Mouse (Mus musculus) kidney, postnatal 14 days (tissue): ENCODE results near the gene Arl8a.
"Not testable (repeated sequence)": the region's sequence is repeated elsewhere in the genome, so short reads cannot be mapped to it uniquely, and the experiment has no call there.

Source experiments
- DNase-seq: peaks from one replicate; pipeline ENCODE4 v3.0.0; 2022; ENCODE audit warnings: mixed read lengths

The Arl8a gene

DNA sequence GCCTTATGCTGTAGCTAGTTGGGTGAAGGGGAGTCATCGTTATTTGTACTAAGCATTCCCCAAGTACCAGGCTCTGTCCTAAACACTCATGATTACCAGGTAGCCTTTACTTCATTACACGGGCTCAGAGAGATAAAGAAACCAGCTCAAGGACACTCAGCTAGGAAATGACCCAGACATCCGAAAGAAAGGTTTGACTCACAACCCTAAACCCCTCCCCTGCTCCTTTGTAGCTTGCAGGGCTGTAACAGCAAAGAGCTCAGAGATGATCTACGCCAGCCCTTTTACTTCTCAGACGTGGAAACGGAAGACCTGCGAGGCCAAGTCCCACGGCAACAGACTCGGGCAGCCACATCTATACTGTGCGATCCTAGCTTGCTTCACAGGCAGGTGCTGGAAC is 23.7 kb downstream of the Arl8a start:
- no peak for DNase-seq

- DNase-seq: no peak
Measured at GRCm38 (mm10) chr1:135171202-135171601, 24.6 kb downstream of the Arl8a start.

- peak; percentile 84 for DNase-seq
Measured at GRCm38 (mm10) chr1:135171984-135172383, 25.4 kb downstream of the Arl8a start.

GRCm38 (mm10) chr1:135173311-135173710 is 26.7 kb downstream of the Arl8a start:
- DNase-seq: no peak

GRCm38 (mm10) chr1:135175176-135175575 is 28.6 kb downstream of the Arl8a start:
- no peak for DNase-seq

DNA sequence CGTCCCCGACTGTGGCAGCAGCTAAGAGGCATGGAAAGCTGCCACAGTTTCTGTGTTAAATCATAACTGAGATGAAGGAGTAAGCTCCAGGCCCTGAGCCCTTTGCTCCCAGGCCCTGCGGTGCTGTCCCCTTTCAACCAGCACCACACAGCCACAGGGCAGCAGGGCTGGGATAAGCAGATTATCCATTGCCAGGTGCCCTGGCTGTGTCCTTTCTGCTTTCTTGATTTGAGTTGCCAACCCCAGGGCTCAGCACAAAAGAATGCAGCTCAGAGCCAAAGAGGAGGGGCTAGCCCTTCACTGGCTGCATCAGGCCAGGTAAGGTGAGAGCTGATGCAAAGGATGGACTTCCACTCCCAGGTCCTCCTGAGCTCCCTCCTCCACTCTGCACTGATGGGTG is 31.1 kb downstream of the Arl8a start:
- peak; percentile 83 for DNase-seq

- no peak for DNase-seq
Measured at GRCm38 (mm10) chr1:135178863-135179262, 32.2 kb downstream of the Arl8a start.

DNA sequence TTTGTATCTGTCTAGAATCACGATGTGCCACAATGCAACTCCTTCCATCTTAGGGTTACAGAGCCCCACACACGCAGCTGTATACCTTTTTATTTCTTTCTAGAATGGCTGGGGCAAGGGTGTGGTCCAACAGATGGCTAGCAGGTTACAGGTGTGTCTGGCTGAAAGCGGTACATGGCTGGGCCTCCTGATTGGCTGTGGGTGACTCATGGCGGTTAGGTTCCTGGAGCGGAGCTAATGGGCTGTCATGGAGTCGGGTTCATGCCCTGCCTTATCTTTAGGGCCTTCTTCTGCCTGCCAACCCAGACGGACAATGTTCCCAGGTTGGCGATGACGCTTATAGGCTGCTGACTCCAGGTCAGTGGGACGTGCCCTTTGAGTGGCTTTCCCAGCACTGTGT is 34.2 kb downstream of the Arl8a start:
- DNase-seq: no peak

GRCm38 (mm10) chr1:135181275-135181674 is 34.7 kb downstream of the Arl8a start:
- no peak for DNase-seq

- DNase-seq: peak; percentile 88
Measured at GRCm38 (mm10) chr1:135181880-135182623, 35.4 kb downstream of the Arl8a start.

- DNase-seq: no peak
Measured at GRCm38 (mm10) chr1:135182975-135183374, 36.4 kb downstream of the Arl8a start.

DNA sequence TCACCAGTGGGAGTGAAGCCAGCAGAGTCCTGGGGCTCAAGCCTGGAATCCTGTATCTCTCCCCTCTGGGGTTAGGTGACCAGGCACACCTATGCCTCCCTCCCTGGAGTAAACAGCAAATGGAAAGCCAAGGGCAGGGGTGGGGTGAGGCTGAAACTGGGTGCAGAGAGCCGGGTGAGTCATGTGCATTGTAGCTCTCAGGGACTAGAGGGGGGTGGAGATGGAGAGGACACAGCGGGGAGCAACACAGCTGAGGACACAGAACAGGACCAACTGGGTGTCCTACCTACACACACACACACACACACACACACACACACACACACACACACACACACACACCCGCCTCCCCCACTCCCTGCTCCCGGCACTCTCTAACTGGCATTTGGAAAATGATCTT is 36.8 kb downstream of the Arl8a start:
- no peak for DNase-seq

- DNase-seq: no peak
Measured at GRCm38 (mm10) chr1:135183941-135184570, 37.4 kb downstream of the Arl8a start.

- DNase-seq: no peak
Measured at GRCm38 (mm10) chr1:135185936-135186335, 39.3 kb downstream of the Arl8a start.

DNA sequence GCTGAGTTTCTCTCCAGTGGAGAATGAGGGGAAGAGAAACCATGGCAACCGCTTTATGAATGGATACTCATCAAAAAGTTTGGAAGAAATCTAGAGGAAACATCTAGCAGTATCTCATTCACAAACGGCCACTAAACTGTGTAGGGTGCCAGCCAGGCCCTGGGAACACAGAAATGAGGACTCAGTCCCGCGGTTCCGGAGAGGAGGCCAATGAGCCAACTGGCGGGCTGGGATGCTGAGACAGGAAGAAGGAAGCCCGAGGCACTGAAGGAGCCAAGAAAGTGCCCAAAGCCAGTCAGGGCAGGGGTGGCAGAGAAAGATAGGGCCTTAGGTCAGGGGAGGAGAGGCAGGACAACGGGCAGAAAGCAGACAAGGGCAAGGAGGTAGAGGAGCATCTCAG is 39.8 kb downstream of the Arl8a start:
- DNase-seq: no peak

GRCm38 (mm10) chr1:135187016-135187415 is 40.4 kb downstream of the Arl8a start:
- DNase-seq: not testable (repeated sequence)

- DNase-seq: no peak
Measured at GRCm38 (mm10) chr1:135188197-135188596, 41.6 kb downstream of the Arl8a start.

- no peak for DNase-seq
Measured at GRCm38 (mm10) chr1:135189186-135189585, 42.6 kb downstream of the Arl8a start.

- not testable (repeated sequence) for DNase-seq
Measured at GRCm38 (mm10) chr1:135194335-135194734, 47.7 kb downstream of the Arl8a start.

DNA sequence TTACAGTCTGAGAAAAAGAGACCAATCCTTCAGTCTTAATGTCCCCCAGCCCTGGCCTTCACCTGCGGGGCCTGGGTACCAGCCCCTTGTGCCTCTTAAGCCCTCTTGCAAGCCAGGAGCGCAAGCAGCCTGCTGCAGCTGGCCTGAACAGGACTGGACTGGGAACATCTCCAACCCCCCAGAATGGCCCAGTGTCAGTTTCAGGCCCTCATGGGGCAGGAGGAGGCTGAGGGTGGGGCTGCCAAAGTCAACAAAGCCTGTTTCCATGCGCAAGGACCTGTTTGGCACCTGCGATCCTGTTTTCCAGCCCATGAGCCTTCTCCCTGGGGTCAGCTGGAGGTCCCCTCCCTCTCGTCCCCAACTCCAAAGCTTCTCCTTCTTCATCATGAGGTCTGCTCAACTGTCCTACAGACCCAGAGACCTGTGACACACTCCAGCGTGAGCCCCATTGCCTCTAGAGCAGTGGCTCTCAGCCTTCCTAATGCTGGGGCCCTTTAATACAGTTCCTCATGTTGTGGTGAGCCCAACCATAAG is 49.4 kb downstream of the Arl8a start:
- no peak for DNase-seq

- no peak for DNase-seq
Measured at GRCm38 (mm10) chr1:135198412-135198811, 51.8 kb downstream of the Arl8a start.

DNA sequence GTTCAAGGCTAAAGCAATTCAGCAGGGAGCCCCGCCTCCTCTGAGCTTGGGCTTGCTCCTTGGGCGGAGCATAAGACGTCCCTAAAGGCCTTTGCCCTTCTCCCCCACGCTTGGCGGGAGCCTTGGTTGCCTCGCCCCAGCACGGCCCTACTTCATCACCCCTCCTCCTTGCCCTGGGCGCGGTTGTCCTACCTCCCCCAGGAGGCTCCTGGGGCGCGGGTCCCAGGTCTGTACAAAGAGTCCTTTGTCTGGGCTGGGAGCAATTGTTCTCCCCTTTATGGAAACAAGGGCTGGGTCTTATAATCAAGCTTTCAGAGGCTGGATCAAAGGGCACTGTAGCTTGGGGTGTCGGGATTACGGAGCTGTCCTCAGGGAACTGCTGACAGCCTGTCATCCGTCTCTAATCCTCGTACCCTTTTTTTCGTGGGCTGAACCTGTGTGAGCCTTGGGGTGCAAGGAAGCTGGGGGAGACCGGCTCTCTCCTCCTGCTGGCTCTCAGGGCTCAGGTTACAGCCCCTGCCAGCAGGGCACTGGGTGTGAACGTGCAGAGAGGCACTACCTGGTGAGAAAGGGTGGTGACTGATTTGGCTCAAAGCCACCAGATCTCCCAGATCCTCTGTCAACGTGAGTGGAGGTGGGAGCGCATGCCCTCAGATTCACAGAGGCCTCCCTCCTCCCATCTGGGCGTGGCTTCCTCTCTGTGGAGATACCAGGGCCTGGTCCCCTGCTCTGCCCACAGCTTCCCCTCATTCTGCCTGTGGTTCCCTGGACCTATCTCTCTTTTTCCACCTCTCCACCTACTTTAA is 52.6 kb downstream of the Arl8a start:
- peak; percentile 56 for DNase-seq

- no peak for DNase-seq
Measured at GRCm38 (mm10) chr1:135200400-135200799, 53.8 kb downstream of the Arl8a start.
